ENCODE assay signal across 34 mouse cellular contexts in the genomic region with DNA sequence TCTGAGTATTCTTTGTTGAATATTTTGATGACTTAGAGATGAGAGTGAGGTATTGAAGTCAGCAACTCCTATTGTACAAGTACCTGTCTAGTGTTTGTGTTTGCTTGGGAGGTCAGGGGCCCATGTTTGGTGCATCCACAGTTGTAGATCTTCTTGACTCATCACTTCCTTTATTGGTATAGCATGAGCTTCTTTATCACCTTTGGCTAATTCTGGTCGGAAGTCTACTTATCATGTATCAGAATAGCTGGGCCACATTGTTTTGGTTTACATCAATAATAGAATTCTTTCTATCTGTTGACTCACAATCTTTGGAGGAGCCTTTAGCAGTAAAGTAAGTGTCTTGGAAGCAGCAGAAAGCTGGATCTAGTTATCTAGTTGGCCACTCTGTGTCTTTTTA.
"Had no signal": no experiment of that assay in that cellular context is flagged by ENCODE, and none has a peak within 500 bp of the region (broad histone marks: within the 10 kb centered on the region; RNA-seq: fewer than 3 reads in every experiment).

No protein-coding gene starts in this region.

- H3K4me2 ChIP-seq: heart, embryonic 11.5 days; heart, embryonic 12.5 days; heart, embryonic 13.5 days; heart, embryonic 15.5 days; hindbrain, embryonic 12.5 days; hindbrain, embryonic 13.5 days; hindbrain, embryonic 14.5 days; hindbrain, embryonic 15.5 days; kidney, embryonic 15.5 days had no signal

- H3K27me3 ChIP-seq: heart, embryonic 12.5 days; heart, embryonic 13.5 days; heart, embryonic 15.5 days; hindbrain, embryonic 12.5 days; hindbrain, embryonic 13.5 days; hindbrain, embryonic 15.5 days; kidney, embryonic 15.5 days had no signal

- DNase-seq: heart, postnatal 10 days; heart, postnatal 14 days; heart, postnatal 36 days; heart, postnatal 4 days; kidney, adult 11 months; kidney, adult 18-20 months; kidney, adult 2 months; kidney, adult 8-10 months; kidney, adult 9 months; kidney, postnatal 10 days; kidney, postnatal 14 days; kidney, postnatal 25 days; kidney, postnatal 36 days; kidney, postnatal 4 days; layer of hippocampus, adult 9-11 months; layer of hippocampus, postnatal 36 days had no signal

- H3K4me3 ChIP-seq: heart, embryonic 12.5 days; heart, embryonic 13.5 days; heart, embryonic 15.5 days; hindbrain, embryonic 10.5 days; hindbrain, embryonic 12.5 days; hindbrain, embryonic 13.5 days; hindbrain, embryonic 15.5 days; kidney, embryonic 15.5 days; layer of hippocampus, adult 2 months; left cerebral cortex, adult 2 months had no signal

- ATAC-seq: hindbrain, embryonic 16.5 days; hindbrain, postnatal 0 days; inflammation-experienced regulatory T-cells, adult 6 months; intestine, embryonic 16.5 days; intestine, postnatal 0 days had no signal

- H3K9me3 ChIP-seq: heart, embryonic 12.5 days; heart, embryonic 13.5 days; heart, embryonic 15.5 days; hindbrain, embryonic 10.5 days; hindbrain, embryonic 12.5 days; hindbrain, embryonic 13.5 days; hindbrain, embryonic 15.5 days; kidney, embryonic 15.5 days had no signal

- H3K4me1 ChIP-seq: heart, embryonic 12.5 days; heart, embryonic 13.5 days; heart, embryonic 15.5 days; hindbrain, embryonic 12.5 days; hindbrain, embryonic 15.5 days; kidney, embryonic 15.5 days had no signal

- H3K9ac ChIP-seq: heart, embryonic 12.5 days; heart, embryonic 13.5 days; heart, embryonic 15.5 days; hindbrain, embryonic 12.5 days; hindbrain, embryonic 13.5 days; hindbrain, embryonic 14.5 days; hindbrain, embryonic 15.5 days; kidney, embryonic 15.5 days had no signal

- H3K27ac ChIP-seq: heart, embryonic 13.5 days; heart, embryonic 15.5 days; hindbrain, embryonic 10.5 days; hindbrain, embryonic 12.5 days; hindbrain, embryonic 13.5 days; hindbrain, embryonic 14.5 days; hindbrain, embryonic 15.5 days; hindbrain, postnatal 0 days; kidney, embryonic 15.5 days; kidney, postnatal 0 days; layer of hippocampus, adult 2 months; left cerebral cortex, adult 2 months had no signal

- H3K36me3 ChIP-seq: heart, embryonic 12.5 days; heart, embryonic 13.5 days; heart, embryonic 15.5 days; hindbrain, embryonic 10.5 days; hindbrain, embryonic 12.5 days; hindbrain, embryonic 13.5 days; hindbrain, embryonic 15.5 days; kidney, embryonic 15.5 days had no signal
